Mouse (Mus musculus): Measurements from ENCODE around the gene Evi5. TPM values are rescaled to one million over a fixed set of nuclear protein-coding genes. Genes with fewer than 3 reads are reported as not detected.

Evi5 gene
- polyA plus RNA-seq, 1 experiment, result 8.4 TPM

DNA sequence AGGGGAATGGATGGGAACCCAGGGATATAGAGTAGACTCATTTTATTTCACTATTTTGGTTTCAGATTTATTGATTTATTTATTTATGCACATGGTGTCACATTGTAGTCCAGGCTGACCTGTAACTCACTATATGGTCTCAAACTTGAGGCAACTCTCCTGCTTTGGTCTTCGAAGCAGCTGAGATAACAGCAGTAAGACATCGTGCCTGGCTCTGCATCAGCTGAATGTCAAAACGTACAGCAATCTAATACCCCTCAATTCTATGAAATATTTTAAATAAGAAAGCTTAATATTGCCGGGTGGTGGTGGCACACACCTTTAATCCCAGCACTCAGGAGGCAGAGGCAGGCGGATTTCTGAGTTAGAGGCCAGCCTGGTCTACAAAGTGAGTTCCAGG is 36.1 kb upstream of the Evi5 start:
- H3K4me3 ChIP-seq, result no peak overlapping the region
- H3K4me2 ChIP-seq (ENCODE audit: low read depth), result no peak overlapping the region
- TF ChIP-seq TCF3 (IDR thresholded peaks at IDR 0.05; ENCODE audit: insufficient read length, low read depth), result no peak
- TF ChIP-seq POLR2AphosphoS2 (IDR thresholded peaks at IDR 0.05; ENCODE audit: insufficient read length, low read depth), result peak; percentile 51

DNA sequence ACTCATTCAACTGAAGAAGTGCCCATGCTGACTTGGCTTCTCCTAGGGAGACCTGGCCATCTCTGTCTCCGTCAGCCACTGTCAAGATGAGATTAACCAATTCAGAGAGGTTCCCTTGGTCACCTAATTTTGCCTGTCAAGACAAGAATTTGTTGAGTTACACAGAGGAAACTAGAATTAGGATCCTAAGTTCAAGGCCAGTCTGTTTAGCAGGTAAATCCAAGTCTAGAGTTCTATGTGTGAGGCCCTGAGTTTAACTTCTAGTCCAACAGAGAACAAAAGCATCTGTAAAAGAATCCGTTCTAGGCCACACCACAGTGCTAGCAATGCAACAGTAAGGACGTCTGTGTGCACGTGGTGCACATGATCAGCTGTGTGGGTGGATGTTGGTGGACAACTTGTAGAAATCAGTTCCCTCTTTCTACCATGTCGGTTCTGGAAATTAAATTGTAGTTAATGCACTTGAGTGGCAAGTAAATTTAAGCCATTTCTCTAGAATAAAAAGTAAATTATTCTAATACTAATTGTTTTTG is 35.2 kb upstream of the Evi5 start:
- H3K4me2 ChIP-seq (ENCODE audit: low read depth), result no peak overlapping the region
- peaks cover 51% of the 10 kb centered on the region for H3K36me3 ChIP-seq (ENCODE audit: control insufficient read depth, insufficient read depth)

More for the DNA sequence above, 36.1 kb upstream of the Evi5 start:
- Histone ChIP-seq H3K79me2 (ENCODE audit: control insufficient read depth, insufficient read depth) (no peaks in the 10 kb centered on the region), H3K27me3 (ENCODE audit: control insufficient read depth, insufficient read depth, insufficient read length) (no peaks in the 10 kb centered on the region), H3ac (ENCODE audit: control insufficient read depth, insufficient read length) (no peak overlapping the region), H3K36me3 (ENCODE audit: control insufficient read depth, insufficient read depth) (peaks cover 42% of the 10 kb centered on the region)

DNA sequence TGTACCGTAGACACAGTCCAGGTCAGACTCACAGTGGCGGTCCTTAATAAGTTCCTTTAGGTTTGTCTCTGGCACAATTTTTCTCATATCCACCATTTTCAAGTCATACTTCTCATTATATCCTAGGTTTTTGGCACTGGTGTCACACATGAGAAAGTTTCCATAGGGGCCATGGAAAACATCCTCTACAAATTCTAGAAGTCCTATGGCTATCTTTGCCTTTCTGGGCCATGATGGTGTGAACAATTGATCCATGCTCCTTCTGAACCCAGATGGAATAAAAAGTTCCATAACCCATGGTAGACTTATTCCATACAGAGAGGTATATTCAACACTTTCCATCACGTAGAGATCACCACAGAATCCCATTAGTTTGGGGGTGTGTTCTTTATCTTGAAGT is 34.8 kb upstream of the Evi5 start:
- Histone ChIP-seq H3K79me2 (ENCODE audit: control insufficient read depth, insufficient read depth) (peaks cover 7% of the 10 kb centered on the region), H3ac (ENCODE audit: control insufficient read depth, insufficient read length) (no peak overlapping the region), H3K4me2 (ENCODE audit: low read depth) (no peak overlapping the region), H3K4me3 (no peak overlapping the region), H3K36me3 (ENCODE audit: control insufficient read depth, insufficient read depth) (peaks cover 56% of the 10 kb centered on the region), H3K27me3 (ENCODE audit: control insufficient read depth, insufficient read depth, insufficient read length) (no peaks in the 10 kb centered on the region)
- TF ChIP-seq POLR2AphosphoS2 (IDR thresholded peaks at IDR 0.05; ENCODE audit: insufficient read length, low read depth) (peak; percentile 67), SRF (IDR thresholded peaks at IDR 0.05; ENCODE audit: control insufficient read depth, insufficient read length, low read depth) (no peak)

More for the DNA sequence above, 35.2 kb upstream of the Evi5 start:
- Histone ChIP-seq H3ac (ENCODE audit: control insufficient read depth, insufficient read length) (no peak overlapping the region), H3K79me2 (ENCODE audit: control insufficient read depth, insufficient read depth) (peaks cover 2% of the 10 kb centered on the region), H3K4me3 (no peak overlapping the region), H3K27me3 (ENCODE audit: control insufficient read depth, insufficient read depth, insufficient read length) (no peaks in the 10 kb centered on the region)
- TF ChIP-seq POLR2AphosphoS2 (IDR thresholded peaks at IDR 0.05; ENCODE audit: insufficient read length, low read depth) (peak; percentile 84), TCF3 (IDR thresholded peaks at IDR 0.05; ENCODE audit: insufficient read length, low read depth) (no peak), POLR2A (IDR thresholded peaks at IDR 0.05; ENCODE audit: insufficient read length, low read depth) (peak; percentile 15), TCF12 (IDR thresholded peaks at IDR 0.05; ENCODE audit: insufficient read depth, poor library complexity, severe bottlenecking) (no peak)

DNA sequence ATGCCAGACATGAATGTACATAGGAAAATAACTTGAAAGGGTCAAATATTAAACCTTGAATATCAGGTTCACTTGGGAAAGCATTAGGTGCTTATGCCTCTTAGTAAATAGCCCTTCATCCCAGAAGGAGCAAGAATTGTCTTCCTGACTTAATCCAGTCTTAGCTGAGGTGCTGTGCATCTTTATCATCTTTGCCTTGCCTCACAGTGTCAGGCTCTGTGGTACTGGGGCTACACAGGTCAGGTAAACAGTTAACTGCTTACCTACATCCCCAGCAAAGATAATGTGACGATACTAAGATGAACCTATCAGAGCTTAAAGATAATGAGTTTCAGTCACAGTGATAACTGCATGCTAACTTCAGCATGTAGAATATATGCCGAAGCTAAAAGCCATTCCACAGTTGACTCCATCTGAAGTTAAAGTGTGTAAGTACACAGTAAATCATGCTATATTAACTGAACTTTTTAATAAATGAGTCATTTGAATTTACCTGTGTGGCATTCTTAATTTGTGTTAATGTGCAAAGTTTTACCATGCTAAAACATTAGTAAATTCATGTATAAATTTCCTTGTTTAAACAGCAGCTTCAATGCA is 33.7 kb upstream of the Evi5 start:
- Histone ChIP-seq H3K36me3 (ENCODE audit: control insufficient read depth, insufficient read depth) (peaks cover 66% of the 10 kb centered on the region), H3K4me2 (ENCODE audit: low read depth) (no peak overlapping the region), H3K27me3 (ENCODE audit: control insufficient read depth, insufficient read depth, insufficient read length) (no peaks in the 10 kb centered on the region), H3ac (ENCODE audit: control insufficient read depth, insufficient read length) (no peak overlapping the region), H3K4me3 (no peak overlapping the region), H3K79me2 (ENCODE audit: control insufficient read depth, insufficient read depth) (peaks cover 18% of the 10 kb centered on the region)
- no peak for TF ChIP-seq REST (IDR thresholded peaks at IDR 0.05; ENCODE audit: insufficient read depth, insufficient read length)
- peak; percentile 69 for TF ChIP-seq POLR2AphosphoS2 (IDR thresholded peaks at IDR 0.05; ENCODE audit: insufficient read length, low read depth)

GRCm38 (mm10) chr5:107904325-107904724 is 29.4 kb upstream of the Evi5 start:
- Histone ChIP-seq H3K4me2 (ENCODE audit: low read depth) (no peak overlapping the region), H3K4me3 (no peak overlapping the region), H3K27me3 (ENCODE audit: control insufficient read depth, insufficient read depth, insufficient read length) (no peaks in the 10 kb centered on the region), H3K79me2 (ENCODE audit: control insufficient read depth, insufficient read depth) (peaks cover 49% of the 10 kb centered on the region), H3ac (ENCODE audit: control insufficient read depth, insufficient read length) (no peak overlapping the region), H3K36me3 (ENCODE audit: control insufficient read depth, insufficient read depth) (peaks cover 65% of the 10 kb centered on the region)
- TF ChIP-seq CEBPB (IDR thresholded peaks at IDR 0.05; ENCODE audit: insufficient read depth, poor library complexity, severe bottlenecking) (0 out of 2 replicates have a peak, but pooled peaks have one; percentile 10), MAX (IDR thresholded peaks at IDR 0.05; ENCODE audit: low read depth) (no peak), E2F4 (IDR thresholded peaks at IDR 0.05; ENCODE audit: insufficient read depth) (no peak), SRF (IDR thresholded peaks at IDR 0.05; ENCODE audit: control insufficient read depth, insufficient read length, low read depth) (no peak), MYOD1 (IDR thresholded peaks at IDR 0.05; ENCODE audit: control insufficient read depth in 1 of 3, insufficient read length in 2 of 3, low read depth in 2 of 3) (no peak), POLR2AphosphoS2 (IDR thresholded peaks at IDR 0.05; ENCODE audit: insufficient read length, low read depth) (no peak), REST (IDR thresholded peaks at IDR 0.05; ENCODE audit: insufficient read depth, insufficient read length) (no peak), USF1 (IDR thresholded peaks at IDR 0.05; ENCODE audit: low read depth) (no peak)

DNA sequence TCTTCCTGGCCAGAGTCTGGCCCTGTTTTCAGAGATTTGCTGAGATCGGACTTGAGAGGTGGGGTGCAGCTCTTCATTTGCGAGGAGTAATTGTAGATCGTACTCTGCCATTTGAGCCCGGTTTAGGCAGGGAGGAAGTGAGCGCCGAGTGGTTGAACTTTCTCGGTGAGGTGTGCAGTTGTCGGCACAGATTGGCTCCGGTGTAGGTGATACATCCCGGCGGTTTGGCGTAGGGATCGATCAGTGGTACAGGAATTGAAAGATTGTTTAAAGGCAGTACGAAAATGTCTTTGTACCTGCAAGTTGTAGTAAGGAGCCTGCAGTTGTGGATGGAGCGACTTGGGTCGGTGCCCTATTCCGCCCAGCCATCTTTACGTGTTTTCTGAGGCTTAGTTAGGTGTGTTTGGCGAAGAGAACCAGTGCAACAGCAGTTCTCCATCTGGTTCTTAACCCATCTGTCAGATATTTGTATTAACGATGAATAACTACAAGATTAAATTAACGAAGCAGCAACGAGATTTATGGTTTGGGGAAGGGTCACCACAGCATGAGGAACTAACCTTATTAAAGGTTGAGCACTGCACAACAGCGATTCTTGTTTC is 26.2 kb upstream of the Evi5 start:
- peak overlapping the region; percentile 89 for H3ac ChIP-seq (ENCODE audit: control insufficient read depth, insufficient read length)
- H3K79me2 ChIP-seq (ENCODE audit: control insufficient read depth, insufficient read depth), result peaks cover 49% of the 10 kb centered on the region
- peaks cover 33% of the 10 kb centered on the region for H3K36me3 ChIP-seq (ENCODE audit: control insufficient read depth, insufficient read depth)
- TF ChIP-seq MYOD1 (IDR thresholded peaks at IDR 0.05; ENCODE audit: control insufficient read depth in 1 of 3, insufficient read length in 2 of 3, low read depth in 2 of 3) (no peak), POLR2A (IDR thresholded peaks at IDR 0.05; ENCODE audit: insufficient read length, low read depth) (no peak), TCF12 (IDR thresholded peaks at IDR 0.05; ENCODE audit: insufficient read depth, poor library complexity, severe bottlenecking) (no peak), POLR2AphosphoS2 (IDR thresholded peaks at IDR 0.05; ENCODE audit: insufficient read length, low read depth) (no peak), REST (IDR thresholded peaks at IDR 0.05; ENCODE audit: insufficient read depth, insufficient read length) (no peak), CEBPB (IDR thresholded peaks at IDR 0.05; ENCODE audit: insufficient read depth, poor library complexity, severe bottlenecking) (no peak), TCF3 (IDR thresholded peaks at IDR 0.05; ENCODE audit: insufficient read length, low read depth) (no peak), MAX (IDR thresholded peaks at IDR 0.05; ENCODE audit: low read depth) (no peak), USF1 (IDR thresholded peaks at IDR 0.05; ENCODE audit: low read depth) (no peak)
- no peaks in the 10 kb centered on the region for H3K27me3 ChIP-seq (ENCODE audit: control insufficient read depth, insufficient read depth, insufficient read length)
- H3K4me3 ChIP-seq, result peak overlapping the region; percentile 90
- peak overlapping the region; percentile 89 for H3K4me2 ChIP-seq (ENCODE audit: low read depth)

Measured in myocyte (in vitro differentiated cells).